Mouse (Mus musculus): ENCODE measurements at regions not wholly inside any gene's neighbourhood (a gene's known extent, or its start where the extent isn't known, plus 50 kb on each side); places are given as distances from the start of the nearest gene placed in this dataset.

GRCm38 (mm10) chr2:159056960-159057359, 262.4 kb downstream of the Dhx35 start:
- no peak for TF ChIP-seq CTCF (IDR thresholded peaks at IDR 0.05; ENCODE audit: low read depth)
- no peaks in the 10 kb centered on the region for H3K4me1 ChIP-seq (ENCODE audit: insufficient read depth, low read length)
- H3K27ac ChIP-seq = no peak overlapping the region
- DNase-seq (ENCODE audit: low spot score) (no peak), ATAC-seq (no peak)
- H3K36me3 ChIP-seq (ENCODE audit: insufficient read depth, low read length) = no peaks in the 10 kb centered on the region
- H3K4me3 ChIP-seq (ENCODE audit: low read length) = no peak overlapping the region
- no peaks in the 10 kb centered on the region for H3K9me3 ChIP-seq (ENCODE audit: low read length)
- peaks cover 18% of the 10 kb centered on the region; the same call in 1 of the 2 replicates for H3K27me3 ChIP-seq (ENCODE audit: insufficient read depth, low read length)
- 85% methylated on average over 3 of the region's 3 CpGs for WGBS
- H3K4me2 ChIP-seq (ENCODE audit: low read depth, low read length) = no peak overlapping the region
- H3K9ac ChIP-seq (replicated peaks; ENCODE audit: low read length) = no peak overlapping the region

- Histone ChIP-seq H3K36me3 (ENCODE audit: insufficient read depth, low read length) (no peaks in the 10 kb centered on the region), H3K4me2 (ENCODE audit: low read depth, low read length) (no peak overlapping the region), H3K4me3 (ENCODE audit: low read length) (no peak overlapping the region), H3K27ac (no peak overlapping the region), H3K9me3 (ENCODE audit: low read length) (no peaks in the 10 kb centered on the region), H3K9ac (replicated peaks; ENCODE audit: low read length) (no peak overlapping the region), H3K27me3 (ENCODE audit: insufficient read depth, low read length) (peaks cover 18% of the 10 kb centered on the region), H3K4me1 (ENCODE audit: insufficient read depth, low read length) (no peaks in the 10 kb centered on the region)
- ATAC-seq (no peak), DNase-seq (ENCODE audit: low spot score) (peak; percentile 17)
- TF ChIP-seq CTCF (IDR thresholded peaks at IDR 0.05; ENCODE audit: low read depth) = no peak
- WGBS = 60% methylated on average over 5 of the region's 5 CpGs
Measured at GRCm38 (mm10) chr2:159057506-159057905, 262.9 kb downstream of the Dhx35 start.

GRCm38 (mm10) chr2:159062266-159062665, 267.7 kb downstream of the Dhx35 start:
- peak; percentile 38 for DNase-seq (ENCODE audit: low spot score)
- 73% methylated on average over 2 of the region's 2 CpGs for WGBS
- peaks cover 35% of the 10 kb centered on the region for H3K27me3 ChIP-seq (ENCODE audit: insufficient read depth, low read length)

GRCm38 (mm10) chr2:159062666-159063065, 268.1 kb downstream of the Dhx35 start:
- 77% methylated on average over 2 of the region's 2 CpGs for WGBS
- H3K4me1 ChIP-seq (ENCODE audit: insufficient read depth, low read length) = no peaks in the 10 kb centered on the region
- ATAC-seq = no peak
- H3K9me3 ChIP-seq (ENCODE audit: low read length) = no peaks in the 10 kb centered on the region
- no peak overlapping the region for H3K27ac ChIP-seq
- no peaks in the 10 kb centered on the region for H3K36me3 ChIP-seq (ENCODE audit: insufficient read depth, low read length)
- peaks cover 34% of the 10 kb centered on the region for H3K27me3 ChIP-seq (ENCODE audit: insufficient read depth, low read length)
- no peak overlapping the region for H3K9ac ChIP-seq (replicated peaks; ENCODE audit: low read length)
- no peak overlapping the region for H3K4me3 ChIP-seq (ENCODE audit: low read length)
- no peak for TF ChIP-seq CTCF (IDR thresholded peaks at IDR 0.05; ENCODE audit: low read depth)
- no peak overlapping the region for H3K4me2 ChIP-seq (ENCODE audit: low read depth, low read length)
- DNase-seq (ENCODE audit: low spot score) = no peak

More at GRCm38 (mm10) chr2:159062266-159062665, 267.7 kb downstream of the Dhx35 start:
- Histone ChIP-seq H3K9ac (replicated peaks; ENCODE audit: low read length) (no peak overlapping the region), H3K4me3 (ENCODE audit: low read length) (no peak overlapping the region), H3K4me1 (ENCODE audit: insufficient read depth, low read length) (no peaks in the 10 kb centered on the region), H3K9me3 (ENCODE audit: low read length) (no peaks in the 10 kb centered on the region), H3K4me2 (ENCODE audit: low read depth, low read length) (no peak overlapping the region), H3K27ac (no peak overlapping the region), H3K36me3 (ENCODE audit: insufficient read depth, low read length) (no peaks in the 10 kb centered on the region)
- peak; percentile 55 for TF ChIP-seq CTCF (IDR thresholded peaks at IDR 0.05; ENCODE audit: low read depth)
- no peak for ATAC-seq

- H3K4me3 ChIP-seq (ENCODE audit: low read length) = no peak overlapping the region
- no peak overlapping the region for H3K27ac ChIP-seq
- H3K4me2 ChIP-seq (ENCODE audit: low read depth, low read length) = no peak overlapping the region
- no peaks in the 10 kb centered on the region for H3K4me1 ChIP-seq (ENCODE audit: insufficient read depth, low read length)
- ATAC-seq = no peak
- no peak for DNase-seq (ENCODE audit: low spot score)
- TF ChIP-seq CTCF (IDR thresholded peaks at IDR 0.05; ENCODE audit: low read depth) = no peak
- H3K9me3 ChIP-seq (ENCODE audit: low read length) = no peaks in the 10 kb centered on the region
- H3K9ac ChIP-seq (replicated peaks; ENCODE audit: low read length) = no peak overlapping the region
- H3K36me3 ChIP-seq (ENCODE audit: insufficient read depth, low read length) = no peaks in the 10 kb centered on the region
- H3K27me3 ChIP-seq (ENCODE audit: insufficient read depth, low read length) = peaks cover 28% of the 10 kb centered on the region
- WGBS = 58% methylated on average over 9 of the region's 9 CpGs
Measured at GRCm38 (mm10) chr2:159064403-159064970, 269.9 kb downstream of the Dhx35 start.

- Histone ChIP-seq H3K9me3 (ENCODE audit: low read length) (no peaks in the 10 kb centered on the region), H3K4me2 (ENCODE audit: low read depth, low read length) (no peak overlapping the region), H3K36me3 (ENCODE audit: insufficient read depth, low read length) (no peaks in the 10 kb centered on the region), H3K4me3 (ENCODE audit: low read length) (no peak overlapping the region), H3K27ac (no peak overlapping the region), H3K9ac (replicated peaks; ENCODE audit: low read length) (no peak overlapping the region), H3K4me1 (ENCODE audit: insufficient read depth, low read length) (no peaks in the 10 kb centered on the region), H3K27me3 (ENCODE audit: insufficient read depth, low read length) (peaks cover 51% of the 10 kb centered on the region)
- TF ChIP-seq CTCF (IDR thresholded peaks at IDR 0.05; ENCODE audit: low read depth) = no peak
- DNase-seq (ENCODE audit: low spot score) (no peak), ATAC-seq (no peak)
- 41% methylated on average over 7 of the region's 7 CpGs for WGBS
Measured at GRCm38 (mm10) chr2:159067506-159067905, 272.9 kb downstream of the Dhx35 start.

- Histone ChIP-seq H3K9me3 (ENCODE audit: low read length) (no peaks in the 10 kb centered on the region), H3K4me2 (ENCODE audit: low read depth, low read length) (no peak overlapping the region), H3K4me3 (ENCODE audit: low read length) (no peak overlapping the region), H3K27ac (no peak overlapping the region), H3K4me1 (ENCODE audit: insufficient read depth, low read length) (no peaks in the 10 kb centered on the region), H3K36me3 (ENCODE audit: insufficient read depth, low read length) (no peaks in the 10 kb centered on the region), H3K27me3 (ENCODE audit: insufficient read depth, low read length) (peaks cover 55% of the 10 kb centered on the region), H3K9ac (replicated peaks; ENCODE audit: low read length) (no peak overlapping the region)
- no peak for DNase-seq (ENCODE audit: low spot score)
- no peak for ATAC-seq
- TF ChIP-seq CTCF (IDR thresholded peaks at IDR 0.05; ENCODE audit: low read depth) = peak; percentile 38
- 47% methylated on average over 7 of the region's 7 CpGs for WGBS
Measured at GRCm38 (mm10) chr2:159068303-159069020, 273.9 kb downstream of the Dhx35 start.
